Mouse (Mus musculus): Measurements from ENCODE around the gene Tmem115. TPM values are rescaled to one million over a fixed set of nuclear protein-coding genes. Genes with fewer than 3 reads are reported as not detected.
A peak's percentile ranks its signal among the peaks of the same experiment; 100 is the strongest.
"Not testable (repeated sequence)": the region's sequence is repeated elsewhere in the genome, so short reads cannot be mapped to it uniquely, and the experiment has no call there.

Tmem115 gene
- total RNA-seq, 2 experiments from 2014 or later: 34.6 to 35.0 TPM

DNA sequence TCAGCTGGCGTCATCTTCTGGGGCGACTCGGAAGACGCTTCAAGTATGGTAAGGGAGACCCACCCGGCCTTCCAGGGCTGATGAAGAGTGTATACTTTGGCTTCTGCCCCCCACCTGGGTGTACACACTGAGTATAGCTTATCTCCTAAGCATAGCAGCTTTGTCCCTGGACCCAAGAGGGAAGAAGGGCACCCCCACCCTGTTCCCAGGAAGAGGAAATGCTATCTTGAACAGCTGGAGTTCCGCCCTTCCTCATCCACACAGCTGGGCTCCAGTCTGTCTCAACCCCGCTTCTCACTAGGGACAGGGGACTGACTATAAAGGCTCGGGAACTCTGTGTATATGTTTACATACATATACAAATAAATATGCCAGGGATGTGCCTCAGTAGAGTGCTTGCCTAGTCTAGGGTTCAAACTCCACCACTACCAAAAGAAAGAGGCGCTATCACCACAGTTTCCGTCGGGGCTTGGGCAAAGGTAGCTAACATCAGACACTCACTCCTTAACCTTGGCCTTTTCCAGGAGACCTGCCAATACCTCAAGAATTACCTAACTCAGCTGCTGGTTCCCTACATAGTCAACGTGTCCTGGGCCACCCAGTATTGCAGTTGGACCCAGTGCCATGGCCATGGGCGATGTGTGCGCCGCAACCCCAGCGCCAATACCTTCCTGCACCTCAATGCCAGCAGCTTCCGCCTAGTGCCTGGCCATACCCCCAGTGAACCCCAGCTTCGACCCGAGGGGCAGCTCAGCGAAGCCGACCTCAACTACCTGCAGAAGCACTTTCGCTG lies 38.0 kb downstream of the Tmem115 start:
- no peak for DNase-seq

- no peak for DNase-seq
Measured at GRCm38 (mm10) chr9:107572327-107572662, 38.5 kb downstream of the Tmem115 start.

GRCm38 (mm10) chr9:107573774-107574173 lies 40.0 kb downstream of the Tmem115 start:
- not testable (repeated sequence) for DNase-seq

DNA sequence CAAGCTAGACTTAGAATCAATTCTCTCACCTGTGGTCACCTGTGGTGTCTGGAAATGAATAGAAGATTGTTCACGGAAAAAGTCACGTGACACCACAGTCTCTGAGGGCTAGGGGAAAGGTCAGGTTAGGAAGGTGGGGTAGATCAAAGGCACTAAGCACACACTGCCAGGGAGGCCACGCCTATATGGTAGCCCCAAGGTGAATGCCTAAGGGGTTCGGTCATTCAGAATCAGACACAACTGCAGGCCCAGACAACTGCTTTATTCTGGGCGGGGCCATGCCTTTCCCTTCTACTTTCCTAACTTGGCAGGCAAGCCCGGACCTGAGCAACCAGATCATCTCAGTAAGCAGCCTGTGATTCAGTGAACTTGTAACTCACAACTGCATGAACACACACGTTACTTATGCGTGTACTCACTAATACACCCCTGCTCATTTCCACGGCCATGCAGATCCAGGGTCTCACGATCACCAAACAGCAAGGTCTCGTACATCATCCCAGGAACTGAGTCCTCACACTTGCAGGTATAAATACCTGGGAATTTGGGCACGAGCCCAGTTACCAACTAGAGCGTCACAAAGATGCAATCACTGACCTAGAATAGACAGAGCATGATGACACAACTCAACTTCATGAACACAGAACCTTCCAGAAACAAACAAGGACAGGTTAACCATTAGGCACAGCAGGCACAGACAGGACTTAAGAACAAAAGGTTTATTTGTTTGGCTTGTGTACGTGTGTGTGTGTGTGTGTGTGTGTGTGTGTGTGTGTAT lies 42.0 kb downstream of the Tmem115 start:
- DNase-seq: no peak

- peak; percentile 47 to 49 for DNase-seq
Measured at GRCm38 (mm10) chr9:107576357-107577107, 42.8 kb downstream of the Tmem115 start, which contains the start of gene Hyal1. Gene Hyal1, plus strand, starts transcription at chr9:107576927.

- no peak for DNase-seq
Measured at GRCm38 (mm10) chr9:107577871-107578270, 44.1 kb downstream of the Tmem115 start.

- DNase-seq: no peak
Measured at GRCm38 (mm10) chr9:107578587-107578986, 44.8 kb downstream of the Tmem115 start, which contains the start of gene Naa80. Gene Naa80, plus strand, starts transcription at chr9:107578887.

DNA sequence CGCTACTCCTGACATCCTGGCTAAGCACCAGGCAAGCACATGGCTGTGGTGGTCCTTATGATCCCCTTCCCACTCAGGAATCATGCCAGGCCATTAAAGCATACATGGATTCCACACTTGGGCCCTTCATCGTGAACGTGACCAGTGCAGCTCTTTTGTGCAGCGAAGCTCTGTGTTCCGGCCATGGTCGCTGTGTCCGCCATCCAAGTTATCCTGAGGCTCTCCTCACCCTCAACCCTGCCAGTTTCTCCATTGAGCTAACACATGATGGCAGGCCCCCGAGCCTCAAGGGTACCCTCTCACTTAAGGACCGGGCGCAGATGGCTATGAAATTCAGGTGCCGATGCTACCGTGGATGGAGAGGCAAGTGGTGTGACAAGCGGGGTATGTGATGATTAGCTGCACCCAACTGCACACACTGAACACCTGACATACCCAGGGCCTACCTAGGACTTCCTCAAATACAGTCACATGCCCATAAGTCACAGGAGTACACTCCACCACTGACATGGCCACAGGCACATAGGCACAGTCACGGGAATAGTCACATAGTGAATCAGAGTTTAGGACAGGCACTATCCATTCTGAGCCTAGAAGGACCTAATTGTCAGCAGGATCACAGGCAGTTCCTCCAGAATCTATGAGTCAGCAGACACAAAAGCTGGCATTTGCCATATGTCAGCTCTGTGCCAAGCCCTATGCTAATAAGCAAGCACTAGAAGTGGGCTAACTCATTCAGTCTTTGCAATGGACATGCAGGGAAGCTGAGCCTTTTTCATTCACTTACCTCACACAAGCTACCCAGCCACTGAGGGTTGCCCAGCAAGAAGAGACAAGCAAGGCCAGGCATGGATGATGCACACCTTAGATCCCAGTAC lies 45.5 kb downstream of the Tmem115 start:
- no peak for DNase-seq

DNA sequence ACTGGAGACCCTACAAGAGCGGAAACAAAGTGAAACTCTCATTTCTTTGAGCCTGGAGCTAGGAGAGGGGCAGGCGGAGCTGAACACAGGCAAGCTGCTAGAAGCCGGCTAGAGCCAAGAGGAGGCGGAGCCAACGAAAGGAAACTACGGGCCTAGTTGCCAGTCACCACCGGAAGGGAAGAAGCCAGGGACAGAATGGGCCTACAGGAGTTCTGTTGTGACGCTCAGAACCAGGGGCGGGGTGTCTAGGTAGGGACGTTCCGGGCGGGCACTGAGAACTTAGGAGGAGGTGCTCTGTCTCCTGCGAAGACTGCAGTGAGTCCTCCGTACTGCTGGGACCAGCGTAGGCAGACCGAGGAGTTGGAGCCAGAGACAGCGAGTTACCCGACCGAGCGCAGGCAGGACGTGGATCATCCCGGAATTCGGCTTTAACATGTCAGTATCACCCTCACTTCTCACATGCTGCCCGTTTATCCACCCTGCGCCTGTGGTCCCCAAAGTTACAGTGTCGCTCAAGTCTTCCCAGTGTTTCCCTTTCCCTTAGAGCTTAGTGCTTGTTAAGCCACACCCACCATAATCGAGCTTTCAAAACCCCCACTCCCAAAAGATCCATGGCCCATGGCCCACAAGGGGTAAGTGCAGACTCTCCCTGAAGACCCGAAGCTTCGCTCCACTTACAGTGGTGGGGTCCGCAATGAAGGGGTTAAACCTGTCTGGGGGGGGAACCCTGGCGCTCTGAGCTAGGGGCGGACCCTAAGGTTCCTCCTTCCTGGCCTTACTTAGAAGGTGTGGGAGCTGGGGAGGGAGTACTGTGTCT lies 47.0 kb downstream of the Tmem115 start, which contains the start of gene Hyal3:
Hyal3 (plus strand) TSS at position 318 of the 817 bp plus-strand sequence.
- DNase-seq: peak; percentile 88 to 90

GRCm38 (mm10) chr9:107581584-107581983 lies 47.8 kb downstream of the Tmem115 start:
- no peak for DNase-seq

DNA sequence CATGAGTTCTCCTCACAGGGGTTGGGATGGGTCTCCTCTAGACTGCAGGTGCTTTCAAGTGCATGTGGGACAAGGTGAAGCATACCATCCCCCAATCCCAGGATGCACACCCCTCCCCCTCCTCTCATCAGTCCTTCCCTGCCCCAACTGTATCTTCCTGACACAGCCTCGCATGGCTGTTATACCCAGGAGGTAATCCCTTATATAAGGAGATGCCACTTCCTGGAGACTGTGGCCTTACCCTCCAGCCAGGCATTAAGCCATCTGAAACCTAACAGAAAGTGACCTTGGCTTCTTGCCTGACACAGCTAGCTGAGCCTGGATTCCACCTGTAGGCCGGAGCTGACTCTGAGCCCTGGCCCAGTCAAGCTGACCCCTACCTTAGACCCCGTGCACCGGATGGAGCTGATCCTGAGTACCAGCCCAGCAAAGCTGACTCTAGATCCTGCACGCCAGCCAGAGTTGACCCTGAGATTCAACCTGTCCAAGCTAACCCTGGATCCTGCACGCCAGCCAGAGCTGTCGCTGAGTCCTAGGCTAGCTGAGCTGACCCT lies 48.8 kb downstream of the Tmem115 start:
- peak in 1 of 2 experiments; percentile 1 for DNase-seq

GRCm38 (mm10) chr9:107583174-107583573 lies 49.4 kb downstream of the Tmem115 start:
- DNase-seq: peak in 1 of 2 experiments; percentile 1

GRCm38 (mm10) chr9:107586504-107586903 lies 52.8 kb downstream of the Tmem115 start:
- no peak for DNase-seq

- peak; percentile 97 to 98 for DNase-seq
Measured at GRCm38 (mm10) chr9:107586974-107587832, 53.5 kb downstream of the Tmem115 start, which contains the start of gene Ifrd2. Gene Ifrd2, plus strand, starts transcription at chr9:107587642.

GRCm38 (mm10) chr9:107587833-107588639 lies 54.3 kb downstream of the Tmem115 start:
- DNase-seq: no peak
